Mouse (Mus musculus) neural tube, embryonic 14.5 days (tissue): ENCODE measurements around the gene Ier3. TPM values are rescaled to one million over a fixed set of nuclear protein-coding genes. Genes with fewer than 3 reads are reported as not detected.
A peak's percentile ranks its signal among the peaks of the same experiment; 100 is the strongest.

ENCODE experiments used
- ATAC-seq: fragments of 200-750 bp; cut with Nextera tagmentation; 2 replicates; pipeline ENCODE4 v1.8.0; 2017; ENCODE audit warnings: low read depth, mild to moderate bottlenecking, moderate TSS enrichment, moderate library complexity
- H3K27ac ChIP-seq: fragments of 300-500 bp; sonication (generic); 2 replicates; pipeline ENCODE4 v1.5.1; 2014; ENCODE audit warnings: low read depth, mild to moderate bottlenecking, control low read depth, low read length, moderate library complexity, mixed read lengths
- H3K27me3 ChIP-seq: fragments of 300-500 bp; sonication (generic); 2 replicates; pipeline ENCODE4 v1.6.1; 2014; ENCODE audit warnings: low read length; ENCODE audit not compliant: control insufficient read depth, insufficient read depth
- H3K36me3 ChIP-seq: fragments of 300-500 bp; sonication (generic); 2 replicates; pipeline ENCODE4 v1.6.1; 2014; ENCODE audit warnings: low read length, mixed read lengths; ENCODE audit not compliant: control insufficient read depth, insufficient read depth
- H3K4me1 ChIP-seq: fragments of 300-500 bp; sonication (generic); 2 replicates; pipeline ENCODE4 v1.6.1; 2014; ENCODE audit warnings: low read length; ENCODE audit not compliant: control insufficient read depth, insufficient read depth
- H3K4me2 ChIP-seq: fragments of 300-500 bp; sonication (generic); 2 replicates; pipeline ENCODE4 v1.6.1; 2014; ENCODE audit warnings: mild to moderate bottlenecking, low read depth, low read length, control low read depth
- H3K4me3 ChIP-seq: fragments of 300-500 bp; sonication (generic); 2 replicates; pipeline ENCODE4 v1.5.1; 2014; ENCODE audit warnings: low read depth, low read length, control low read depth, mixed read lengths
- H3K9ac ChIP-seq: fragments of 300-500 bp; sonication (generic); replicated peaks from 2 replicates; pipeline ENCODE4 v1.6.1; 2014; ENCODE audit warnings: low read depth, mild to moderate bottlenecking, control low read depth, low read length, mixed read lengths
- H3K9me3 ChIP-seq: fragments of 300-500 bp; sonication (generic); 2 replicates; pipeline ENCODE4 v1.6.1; 2016; ENCODE audit warnings: low read length; ENCODE audit not compliant: control insufficient read depth
- WGBS: fragments of 180-500 bp; shearing (Covaris S2); extraction: QIAGEN DNeasy Blood & Tissue Kit; methylation state at CpG from one replicate; pipeline ENCODE4 v1.1.7; 2014; 5-methylcytosine and 5-hydroxymethylcytosine counted together
- polyA plus RNA-seq: library from polyadenylated mRNA; unstranded; fragments of >200 nt; fragmentation: Nextera tagmentation; extraction: Ambion mirVana; gene quantifications from 2 replicates; pipeline ENCODE4 v1.2.1, GENCODE M21; 2014

Gene Ier3
- polyA plus RNA-seq, 1 experiment from 2014 or later = 4.2 TPM

DNA sequence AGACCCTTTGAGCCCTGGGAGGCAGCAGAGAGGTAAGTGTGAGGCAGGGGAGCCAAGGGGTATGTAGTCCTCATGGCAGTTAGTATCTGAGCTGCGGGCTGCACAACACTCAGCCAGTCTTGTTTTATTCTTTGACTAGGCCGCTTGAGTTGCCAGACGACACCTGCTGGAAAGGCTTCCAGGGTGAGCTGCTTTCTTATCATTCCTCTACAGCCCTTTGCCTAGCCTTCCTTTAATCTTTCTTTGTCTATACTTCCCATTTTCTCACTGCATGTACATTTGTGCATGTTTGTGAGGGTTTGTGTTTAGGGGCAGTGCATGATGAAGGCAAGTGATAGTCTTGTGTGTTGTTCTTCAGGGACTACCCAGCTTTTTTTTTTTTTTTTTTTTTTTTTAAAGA lies 29.5 kb downstream of the Ier3 start:
- no peak overlapping the region for H3K4me2 ChIP-seq
- H3K27me3 ChIP-seq = no peaks in the 10 kb centered on the region
- no peaks in the 10 kb centered on the region for H3K9me3 ChIP-seq
- no peak overlapping the region for H3K27ac ChIP-seq
- H3K4me1 ChIP-seq = no peaks in the 10 kb centered on the region
- no peak overlapping the region for H3K9ac ChIP-seq
- 96% methylated on average over 3 of the region's 3 CpGs for WGBS
- H3K36me3 ChIP-seq = peaks cover 36% of the 10 kb centered on the region
- no peak for ATAC-seq
- H3K4me3 ChIP-seq = no peak overlapping the region

DNA sequence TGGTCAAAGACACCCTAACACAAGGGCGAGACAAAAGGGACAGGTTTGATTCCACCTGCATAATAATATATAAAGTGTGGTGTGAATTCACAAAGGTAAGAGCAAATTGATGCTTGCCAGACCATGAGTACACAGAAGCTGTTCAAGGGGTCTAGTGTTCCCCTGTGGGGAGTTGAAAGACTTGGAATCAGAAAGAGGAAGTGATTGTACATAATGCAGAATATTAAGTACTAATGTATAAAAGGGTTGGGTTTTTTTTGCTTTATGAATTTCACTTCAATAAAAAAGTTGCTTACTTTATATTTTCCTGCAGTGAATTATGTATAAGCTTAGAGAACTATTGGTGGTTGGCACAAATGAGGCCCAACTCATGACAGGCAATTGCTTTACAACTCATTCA lies 37.9 kb downstream of the Ier3 start:
- no peak overlapping the region for H3K4me3 ChIP-seq
- no peak for ATAC-seq
- H3K9ac ChIP-seq = no peak overlapping the region
- no peaks in the 10 kb centered on the region for H3K9me3 ChIP-seq
- H3K36me3 ChIP-seq = peaks cover 8% of the 10 kb centered on the region; the same call in 1 of the 2 replicates
- no peak overlapping the region for H3K27ac ChIP-seq
- H3K4me2 ChIP-seq = no peak overlapping the region
- H3K4me1 ChIP-seq = 0 out of 2 replicates have a peak, but pooled peaks cover 3% of the 10 kb centered on the region
- WGBS = 92% methylated on average over 1 of the region's 1 CpGs
- no peaks in the 10 kb centered on the region for H3K27me3 ChIP-seq

DNA sequence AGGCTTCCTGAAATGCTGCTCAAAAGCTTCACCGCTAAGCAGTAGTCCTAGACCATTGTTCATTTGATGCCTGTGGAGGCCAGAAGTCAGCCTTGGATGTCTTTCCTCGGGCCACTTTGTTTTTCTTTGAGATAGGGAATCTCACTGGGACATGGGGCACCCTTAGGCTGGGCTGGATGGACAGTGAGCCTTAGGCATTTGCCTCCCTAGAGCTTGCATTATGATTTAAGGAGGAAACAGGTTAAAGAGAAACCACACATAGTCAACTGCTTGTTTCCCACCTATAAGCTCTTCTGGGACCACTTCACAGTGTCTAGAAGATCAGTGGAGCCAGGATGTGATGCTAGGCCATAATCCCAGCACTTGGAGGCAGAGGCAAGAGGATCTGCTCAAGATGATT lies 38.4 kb downstream of the Ier3 start:
- Histone ChIP-seq H3K27me3 (no peaks in the 10 kb centered on the region), H3K4me1 (peaks cover 5% of the 10 kb centered on the region; the same call in 1 of the 2 replicates), H3K27ac (no peak overlapping the region), H3K4me2 (no peak overlapping the region), H3K4me3 (no peak overlapping the region), H3K9ac (no peak overlapping the region), H3K36me3 (peaks cover 8% of the 10 kb centered on the region; the same call in 1 of the 2 replicates), H3K9me3 (no peaks in the 10 kb centered on the region)
- no peak for ATAC-seq
- WGBS = 68% methylated on average over 2 of the region's 2 CpGs

DNA sequence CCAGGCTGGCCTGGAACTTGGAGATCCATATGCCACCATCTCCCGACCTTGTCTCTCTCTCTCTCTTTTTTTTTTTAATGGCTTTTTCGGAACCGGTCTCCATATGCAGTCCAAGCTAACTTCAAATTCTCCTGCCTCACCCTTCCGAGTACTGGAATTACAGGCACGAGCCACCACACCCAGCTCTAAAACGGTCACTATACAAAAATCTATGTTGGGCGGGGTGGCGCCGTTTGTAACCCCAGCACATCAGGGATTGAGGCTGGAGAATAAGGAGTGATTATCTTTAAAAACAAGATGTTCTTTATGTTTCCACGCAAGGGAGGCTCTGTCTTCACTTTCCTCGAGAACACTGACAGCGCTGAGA lies 39.3 kb downstream of the Ier3 start:
- Histone ChIP-seq H3K27me3 (no peaks in the 10 kb centered on the region), H3K9ac (peak overlapping the region; percentile 50), H3K27ac (peak overlapping the region; percentile 89), H3K4me2 (peak overlapping the region; percentile 68), H3K36me3 (peaks cover 8% of the 10 kb centered on the region; the same call in 1 of the 2 replicates), H3K4me1 (peaks cover 8% of the 10 kb centered on the region; the same call in 1 of the 2 replicates), H3K9me3 (no peaks in the 10 kb centered on the region), H3K4me3 (peak overlapping the region; percentile 52)
- no peak for ATAC-seq
- WGBS = 5% methylated on average over 12 of the region's 12 CpGs

DNA sequence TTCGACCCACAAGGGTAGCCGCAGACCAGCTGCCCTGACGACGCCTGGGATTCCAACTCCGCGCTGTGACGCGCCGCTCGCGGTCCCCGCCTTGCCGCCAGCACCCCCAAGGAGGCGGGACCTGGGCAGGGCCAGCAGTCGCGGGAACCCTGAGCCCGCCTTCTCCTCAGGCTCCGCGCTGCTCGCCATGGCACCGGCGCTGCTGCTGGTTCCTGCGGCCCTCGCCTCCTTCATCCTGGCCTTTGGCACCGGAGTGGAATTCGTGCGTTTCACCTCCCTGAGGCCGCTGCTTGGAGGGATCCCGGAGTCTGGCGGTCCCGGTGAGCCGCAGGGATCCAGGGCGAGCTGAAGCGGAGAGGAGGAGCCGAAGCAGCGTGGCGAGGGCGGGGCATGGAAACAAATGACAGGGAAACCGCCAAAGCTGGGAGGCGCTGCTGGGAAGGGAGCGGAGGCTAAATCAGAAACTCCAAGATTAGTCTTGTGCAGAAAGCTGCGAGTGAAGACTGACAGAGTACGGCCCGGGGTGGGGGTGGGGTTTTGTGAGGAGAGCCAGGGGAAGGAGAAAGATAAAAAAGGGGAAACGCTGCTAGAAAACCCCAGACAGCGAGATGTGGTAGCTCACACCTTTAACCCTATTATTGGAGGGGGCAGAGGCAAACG lies 39.8 kb downstream of the Ier3 start, which contains the start of gene Nrm:
Nrm (plus strand) TSS at position 121 of the 660 bp plus-strand sequence.
- peak within 1 kb of the TSS; percentile 50 for H3K9ac ChIP-seq
- peak; percentile 90 for ATAC-seq
- peaks cover 8% of the 10 kb centered on the region; the same call in 1 of the 2 replicates for H3K4me1 ChIP-seq
- H3K36me3 ChIP-seq = peaks cover 8% of the 10 kb centered on the region; the same call in 1 of the 2 replicates
- WGBS = under 1% methylated on average over 47 of the region's 47 CpGs
- H3K27me3 ChIP-seq = no peaks in the 10 kb centered on the region
- H3K9me3 ChIP-seq = no peaks in the 10 kb centered on the region
- H3K27ac ChIP-seq = peak within 1 kb of the TSS; percentile 89
- H3K4me3 ChIP-seq = peak within 1 kb of the TSS; percentile 52
- peak within 1 kb of the TSS; percentile 68 for H3K4me2 ChIP-seq

DNA sequence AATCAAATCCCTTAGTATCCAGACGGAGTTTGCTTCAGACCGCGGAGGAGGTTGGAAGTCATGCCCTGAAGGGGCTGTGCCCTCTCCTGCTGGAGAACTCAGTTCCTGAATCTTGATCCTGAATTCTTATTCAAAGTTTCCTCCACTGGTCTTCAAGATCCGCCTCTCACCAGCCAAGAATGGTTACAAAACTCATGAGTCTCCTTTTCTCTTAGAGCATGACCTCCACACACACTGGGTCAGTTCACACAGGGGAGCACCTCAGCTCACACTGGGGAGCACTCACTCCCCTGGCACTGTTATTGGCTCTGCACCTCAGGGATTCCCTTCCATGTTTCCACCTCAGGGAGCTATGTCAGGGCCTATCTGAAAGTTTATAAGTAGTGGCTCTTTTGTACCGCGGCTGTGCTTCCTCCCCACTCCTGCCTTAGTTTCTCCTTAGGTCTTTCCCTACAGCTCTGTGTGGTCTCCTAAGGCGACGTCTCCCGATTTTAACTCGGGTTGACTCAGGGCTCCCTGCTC lies 43.4 kb downstream of the Ier3 start:
- Histone ChIP-seq H3K36me3 (no peaks in the 10 kb centered on the region), H3K9me3 (no peaks in the 10 kb centered on the region), H3K9ac (peak overlapping the region; percentile 91), H3K4me2 (peak overlapping the region; percentile 94), H3K27ac (peak overlapping the region; percentile 96), H3K4me1 (peaks cover 27% of the 10 kb centered on the region), H3K4me3 (peak overlapping the region; percentile 78), H3K27me3 (no peaks in the 10 kb centered on the region)
- 23% methylated on average over 10 of the region's 10 CpGs for WGBS
- no peak for ATAC-seq

DNA sequence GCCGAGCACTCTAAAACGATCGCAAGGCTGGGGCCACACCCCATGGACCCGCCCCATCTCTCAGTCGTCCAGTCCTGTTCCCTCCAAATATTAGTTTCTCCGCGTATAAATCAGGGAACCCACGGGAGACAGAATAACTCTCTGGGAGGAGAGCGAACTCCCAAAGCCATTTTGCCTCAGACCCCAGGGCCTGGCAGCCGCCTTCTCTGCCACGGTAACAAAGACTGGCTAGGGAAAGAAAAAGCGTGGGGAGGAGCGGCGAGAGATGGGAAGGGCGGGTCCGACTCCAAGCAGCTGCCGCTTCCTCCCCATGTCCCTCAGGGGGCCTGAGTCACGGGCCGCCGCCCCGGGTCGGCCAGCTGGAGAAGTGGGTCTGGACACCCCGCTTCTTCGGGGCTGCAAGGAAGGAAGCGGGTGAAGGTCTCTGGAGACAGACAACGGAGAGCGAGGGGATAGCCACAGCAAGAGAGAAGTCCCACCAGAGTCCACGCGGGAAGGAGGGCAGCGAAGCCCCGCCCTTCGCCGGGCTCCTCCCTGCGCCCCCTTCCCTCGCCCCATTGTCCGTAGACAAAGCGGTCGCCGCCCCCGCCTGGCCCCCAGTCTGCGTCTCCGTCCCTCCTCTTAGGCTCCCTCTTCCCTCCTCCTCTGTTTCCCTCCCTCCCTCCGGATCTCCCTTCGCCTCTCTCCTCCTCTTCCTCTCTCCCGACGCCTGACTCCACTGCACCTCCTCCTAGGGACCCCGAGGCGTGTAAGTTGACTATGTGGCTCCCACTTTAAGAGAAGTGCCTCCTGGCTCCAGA lies 44.2 kb downstream of the Ier3 start, which contains the start of gene Ppp1r18:
Ppp1r18 (plus strand) TSS at position 113 of the 800 bp plus-strand sequence.
- WGBS = under 1% methylated on average over 44 of the region's 48 CpGs
- ATAC-seq = peak; percentile 69
- peak within 1 kb of the TSS; percentile 91 for H3K9ac ChIP-seq
- H3K9me3 ChIP-seq = no peaks in the 10 kb centered on the region
- no peaks in the 10 kb centered on the region for H3K27me3 ChIP-seq
- H3K36me3 ChIP-seq = no peaks in the 10 kb centered on the region
- H3K4me3 ChIP-seq = peak within 1 kb of the TSS; percentile 78
- peaks cover 35% of the 10 kb centered on the region for H3K4me1 ChIP-seq
- H3K27ac ChIP-seq = peak within 1 kb of the TSS; percentile 96
- peak within 1 kb of the TSS; percentile 94 for H3K4me2 ChIP-seq

DNA sequence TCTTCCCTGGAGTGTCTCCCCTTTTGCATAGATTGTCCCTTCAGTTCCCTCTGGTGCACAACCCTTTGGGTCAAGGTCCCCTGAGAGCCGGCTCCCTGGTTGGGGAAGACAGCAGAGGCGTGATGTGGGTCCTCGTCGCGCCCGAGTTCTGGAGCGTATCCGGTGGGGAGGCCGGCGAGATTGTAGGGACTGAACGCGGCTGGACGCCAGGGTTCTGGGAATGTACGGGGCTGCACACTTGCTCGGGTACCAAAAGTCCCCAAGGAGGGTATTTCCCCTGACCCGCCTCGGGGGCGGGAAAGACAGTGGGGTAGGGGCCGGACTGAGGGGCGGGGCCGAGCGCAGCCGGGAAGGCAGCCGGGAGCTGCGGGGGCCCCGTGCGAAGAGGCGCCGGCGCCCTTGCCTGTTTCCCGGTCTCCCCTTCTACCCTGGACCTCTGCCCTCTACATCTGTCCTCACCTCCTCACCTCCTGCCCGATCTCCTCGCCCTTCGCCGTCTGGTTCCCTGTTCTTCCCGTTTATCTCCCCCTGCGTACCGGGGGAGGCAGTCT lies 44.9 kb downstream of the Ier3 start:
- H3K27me3 ChIP-seq = no peaks in the 10 kb centered on the region
- peak overlapping the region; percentile 91 for H3K9ac ChIP-seq
- H3K4me1 ChIP-seq = peaks cover 38% of the 10 kb centered on the region
- H3K9me3 ChIP-seq = no peaks in the 10 kb centered on the region
- peak overlapping the region; percentile 94 for H3K4me2 ChIP-seq
- H3K27ac ChIP-seq = peak overlapping the region; percentile 96
- H3K36me3 ChIP-seq = no peaks in the 10 kb centered on the region
- peak overlapping the region; percentile 78 for H3K4me3 ChIP-seq
- WGBS = under 1% methylated on average over 34 of the region's 38 CpGs
- ATAC-seq = peak; percentile 35
